Mouse (Mus musculus): ENCODE results near the gene Trim39. TPM values are rescaled to one million over a fixed set of nuclear protein-coding genes. Genes with fewer than 3 reads are reported as not detected.

The Trim39 gene
- polyA plus RNA-seq, 1 experiment from 2014 or later = 17.6 TPM

Other genes with a start within 250 kb of the Trim39 start
- gene H2-T23, start 239.4 kb downstream of the Trim39 start, polyA plus RNA-seq (2014; fragmentation: Nextera tagmentation; extraction: Ambion mirVana) = 3.2 and 3.3 TPM in 2 replicates
- 7.3 and 7.6 TPM in 2 replicates for gene H2-T22, start 229.5 kb downstream of the Trim39 start, polyA plus RNA-seq (2014; fragmentation: Nextera tagmentation; extraction: Ambion mirVana)
- gene Gm6034, start 229.3 kb downstream of the Trim39 start, polyA plus RNA-seq (2014; fragmentation: Nextera tagmentation; extraction: Ambion mirVana) = not detected in 2 replicates
- not detected in 2 replicates for gene Gm11127, start 213.9 kb downstream of the Trim39 start, polyA plus RNA-seq (2014; fragmentation: Nextera tagmentation; extraction: Ambion mirVana)
- gene Gm19684, start 150.6 kb downstream of the Trim39 start, polyA plus RNA-seq (2014; fragmentation: Nextera tagmentation; extraction: Ambion mirVana) = not detected in 2 replicates
- gene Gm7030, start 142.8 kb downstream of the Trim39 start, polyA plus RNA-seq (2014; fragmentation: Nextera tagmentation; extraction: Ambion mirVana) = not detected in 2 replicates
- gene Gm8909, start 103.7 kb downstream of the Trim39 start, polyA plus RNA-seq (2014; fragmentation: Nextera tagmentation; extraction: Ambion mirVana) = 0.16 TPM in 1 of 2 replicates, not detected in the other
- not detected in 2 replicates for gene H2-T3, start 82.0 kb downstream of the Trim39 start, polyA plus RNA-seq (2014; fragmentation: Nextera tagmentation; extraction: Ambion mirVana)
- 80.7 and 83.2 TPM in 2 replicates for gene Rpp21, start 14.2 kb downstream of the Trim39 start, polyA plus RNA-seq (2014; fragmentation: Nextera tagmentation; extraction: Ambion mirVana)
- 0.19 TPM in 1 of 2 replicates, not detected in the other for gene H2-M10.2, start 14.2 kb upstream of the Trim39 start, polyA plus RNA-seq (2014; fragmentation: Nextera tagmentation; extraction: Ambion mirVana)
- not detected in 2 replicates for gene H2-M10.1, start 53.9 kb upstream of the Trim39 start, polyA plus RNA-seq (2014; fragmentation: Nextera tagmentation; extraction: Ambion mirVana)
- gene H2-M10.3, start 96.2 kb upstream of the Trim39 start, polyA plus RNA-seq (2014; fragmentation: Nextera tagmentation; extraction: Ambion mirVana) = not detected in 2 replicates
- not detected in 2 replicates for gene H2-M10.4, start 190.1 kb upstream of the Trim39 start, polyA plus RNA-seq (2014; fragmentation: Nextera tagmentation; extraction: Ambion mirVana)

Data from midbrain, embryonic 11.5 days (tissue).